Mouse (Mus musculus) hindbrain, embryonic 10.5 days (tissue): ENCODE results near the gene Csn3. TPM values are rescaled to one million over a fixed set of nuclear protein-coding genes. Genes with fewer than 3 reads are reported as not detected.

Experiments
- DNase-seq: peaks from one replicate; pipeline ENCODE4 v3.0.0-alpha.2; 2017; ENCODE audit warnings: low spot score
- H3K27ac ChIP-seq: fragments of 300-500 bp; sonication (generic); 2 replicates; pipeline ENCODE4 v1.5.1; 2016; ENCODE audit warnings: mild to moderate bottlenecking, moderate library complexity
- H3K27me3 ChIP-seq: fragments of 300-500 bp; sonication (generic); 2 replicates; pipeline ENCODE4 v1.6.1; 2016; ENCODE audit warnings: mild to moderate bottlenecking; ENCODE audit not compliant: poor library complexity, insufficient read depth, severe bottlenecking
- H3K36me3 ChIP-seq: fragments of 300-500 bp; sonication (generic); 2 replicates; pipeline ENCODE4 v1.6.1; 2016; ENCODE audit warnings: mild to moderate bottlenecking, moderate library complexity
- H3K4me1 ChIP-seq: fragments of 300-500 bp; sonication (generic); replicated peaks from 2 replicates; pipeline ENCODE4 v1.6.1; 2016; ENCODE audit warnings: mild to moderate bottlenecking
- H3K4me3 ChIP-seq: fragments of 300-500 bp; sonication (generic); 2 replicates; pipeline ENCODE4 v1.5.1; 2016; ENCODE audit warnings: mild to moderate bottlenecking, moderate library complexity
- H3K9me3 ChIP-seq: fragments of 300-500 bp; sonication (generic); 2 replicates; pipeline ENCODE4 v1.6.1; 2016; ENCODE audit warnings: mild to moderate bottlenecking, moderate library complexity
- WGBS: fragments of 180-500 bp; shearing (Covaris S2); methylation state at CpG from one replicate; pipeline ENCODE4 v1.1.7; 2016; 5-methylcytosine and 5-hydroxymethylcytosine counted together
- polyA plus RNA-seq: library from polyadenylated mRNA; unstranded; fragments of >200 nt; fragmentation: Nextera tagmentation; extraction: Ambion mirVana; gene quantifications from 2 replicates; pipeline ENCODE4 v1.2.1, GENCODE M21; 2016

Gene Csn3
- polyA plus RNA-seq, result 0.26 and 0.66 TPM in 2 replicates

DNA sequence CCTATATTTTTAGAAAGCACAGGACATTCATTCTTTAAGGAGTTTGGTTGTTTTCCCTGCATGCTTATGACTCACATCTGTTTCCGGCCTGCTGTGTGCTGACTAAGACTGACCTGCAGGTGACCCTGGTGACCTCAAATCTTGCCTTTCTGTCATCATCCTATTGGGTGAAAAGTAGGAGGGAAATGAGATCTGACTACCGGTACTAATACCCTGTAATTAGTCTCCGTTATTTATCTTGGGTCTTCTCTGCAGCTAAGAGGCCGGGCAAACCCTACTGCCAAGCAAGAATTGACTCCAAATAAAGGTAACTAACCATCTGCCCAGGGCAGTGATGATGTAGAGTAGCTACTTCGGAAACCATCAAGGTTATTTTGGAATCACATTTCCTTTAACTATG is at the start of gene Csn3:
Gene Csn3 (plus strand): TSS at position 208 of the 400 bp plus-strand sequence.
- Histone ChIP-seq H3K27me3 (no peaks in the 10 kb centered on the region), H3K4me3 (no peak within 1 kb of the TSS), H3K27ac (no peak within 1 kb of the TSS), H3K9me3 (no peaks in the 10 kb centered on the region), H3K4me1 (no peaks in the 10 kb centered on the region), H3K36me3 (no peaks in the 10 kb centered on the region)
- peak; percentile 23 for DNase-seq
- WGBS, result 45% methylated on average over 5 of the region's 5 CpGs

DNA sequence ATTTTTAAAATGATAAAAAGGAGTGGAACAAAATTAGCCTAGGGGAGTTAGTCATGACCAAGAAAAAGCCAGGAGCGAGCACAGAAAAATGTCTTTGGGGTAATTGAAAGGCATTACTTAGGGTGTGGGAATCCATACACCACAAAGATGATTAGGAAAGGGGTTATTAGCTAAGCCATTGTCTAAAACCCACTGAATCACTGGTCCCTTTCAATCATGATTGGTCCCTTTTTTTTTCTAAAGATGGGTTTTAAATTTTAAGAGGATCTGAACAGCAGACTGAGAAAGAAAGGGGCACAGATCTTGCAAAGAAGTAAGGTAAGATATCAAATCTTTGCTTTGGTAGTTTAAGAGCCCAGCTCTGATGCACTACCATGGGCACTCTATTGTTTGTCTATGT is 40.6 kb upstream of the Csn3 start, which contains the start of gene Odam:
Gene Odam (plus strand): TSS at position 301 of the 400 bp plus-strand sequence.
- no peak for DNase-seq
- 89% methylated on average over 1 of the region's 1 CpGs for WGBS
- no peaks in the 10 kb centered on the region for H3K27me3 ChIP-seq
- H3K9me3 ChIP-seq, result no peaks in the 10 kb centered on the region
- no peaks in the 10 kb centered on the region for H3K36me3 ChIP-seq
- no peaks in the 10 kb centered on the region for H3K4me1 ChIP-seq
- H3K27ac ChIP-seq, result no peak within 1 kb of the TSS
- H3K4me3 ChIP-seq, result no peak within 1 kb of the TSS

DNA sequence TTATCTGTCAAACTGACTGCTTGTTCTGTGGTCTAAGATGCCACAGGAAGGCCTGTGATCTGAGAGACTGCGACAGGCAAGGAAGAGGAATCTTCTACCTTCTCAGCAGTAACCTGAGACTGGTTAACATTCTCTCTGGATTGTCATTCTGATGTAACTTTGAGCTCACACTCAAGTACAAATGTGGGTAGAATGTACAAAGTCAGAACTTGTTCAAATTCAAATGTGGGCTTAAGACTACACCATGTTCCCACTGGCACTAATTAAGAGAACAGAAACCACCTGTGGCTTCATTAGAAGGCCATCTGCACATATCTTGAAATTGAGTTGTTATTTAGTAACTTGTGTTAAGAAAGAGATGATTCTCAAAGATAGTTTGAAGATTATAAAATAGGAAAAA is 6.2 kb downstream of the Csn3 start:
- no peaks in the 10 kb centered on the region for H3K36me3 ChIP-seq
- no peaks in the 10 kb centered on the region for H3K27me3 ChIP-seq
- H3K9me3 ChIP-seq, result no peaks in the 10 kb centered on the region
- whole genome bisulfite sequencing, result 43% methylated on average over 1 of the region's 1 CpGs
- no peaks in the 10 kb centered on the region for H3K4me1 ChIP-seq
- H3K4me3 ChIP-seq, result no peak overlapping the region
- DNase-seq, result no peak
- no peak overlapping the region for H3K27ac ChIP-seq

DNA sequence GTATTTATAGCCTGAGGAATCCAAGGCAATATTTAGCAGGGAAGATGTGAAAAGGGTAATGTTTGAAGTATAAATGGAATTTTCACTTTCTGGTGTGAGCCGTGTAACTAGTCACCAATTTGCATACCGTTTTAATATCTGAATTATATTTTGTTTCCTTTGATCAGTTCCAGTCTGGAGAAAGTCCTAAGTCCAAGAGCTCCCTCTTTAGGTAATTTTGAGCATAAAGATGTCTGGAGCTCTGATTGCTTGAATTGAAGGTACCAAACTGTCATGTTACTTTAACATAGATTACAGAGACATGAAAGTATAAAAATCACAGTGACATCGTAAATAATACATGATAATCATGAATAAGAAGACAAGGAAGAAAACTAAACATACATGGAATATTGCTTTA is 15.4 kb downstream of the Csn3 start:
- Histone ChIP-seq H3K27me3 (no peaks in the 10 kb centered on the region), H3K9me3 (no peaks in the 10 kb centered on the region), H3K36me3 (no peaks in the 10 kb centered on the region), H3K4me1 (no peaks in the 10 kb centered on the region), H3K27ac (no peak overlapping the region), H3K4me3 (no peak overlapping the region)
- no peak for DNase-seq
- WGBS, result 54% methylated on average over 3 of the region's 3 CpGs

DNA sequence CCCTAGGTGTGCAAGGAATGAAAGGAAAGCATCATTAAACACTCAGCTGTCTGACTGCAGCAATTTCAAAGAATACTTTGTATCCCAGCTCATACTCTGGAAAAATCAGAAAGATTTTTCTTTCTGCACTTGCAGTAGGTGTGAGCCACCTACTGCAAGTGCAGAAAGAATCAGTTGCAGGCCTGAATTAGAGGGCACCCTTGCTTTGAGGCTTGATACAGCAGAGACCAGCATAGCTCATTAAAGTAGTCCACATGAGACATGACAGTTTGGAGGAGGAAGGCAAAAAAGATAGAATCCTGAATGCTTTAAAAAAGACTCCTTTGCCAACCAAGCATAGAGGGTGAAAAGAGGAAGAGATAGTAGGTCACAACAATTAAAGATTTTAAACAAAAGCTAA is 17.1 kb downstream of the Csn3 start:
- H3K9me3 ChIP-seq, result no peaks in the 10 kb centered on the region
- H3K36me3 ChIP-seq, result no peaks in the 10 kb centered on the region
- no peak for DNase-seq
- no peak overlapping the region for H3K27ac ChIP-seq
- no peaks in the 10 kb centered on the region for H3K27me3 ChIP-seq
- H3K4me3 ChIP-seq, result no peak overlapping the region
- no peaks in the 10 kb centered on the region for H3K4me1 ChIP-seq

DNA sequence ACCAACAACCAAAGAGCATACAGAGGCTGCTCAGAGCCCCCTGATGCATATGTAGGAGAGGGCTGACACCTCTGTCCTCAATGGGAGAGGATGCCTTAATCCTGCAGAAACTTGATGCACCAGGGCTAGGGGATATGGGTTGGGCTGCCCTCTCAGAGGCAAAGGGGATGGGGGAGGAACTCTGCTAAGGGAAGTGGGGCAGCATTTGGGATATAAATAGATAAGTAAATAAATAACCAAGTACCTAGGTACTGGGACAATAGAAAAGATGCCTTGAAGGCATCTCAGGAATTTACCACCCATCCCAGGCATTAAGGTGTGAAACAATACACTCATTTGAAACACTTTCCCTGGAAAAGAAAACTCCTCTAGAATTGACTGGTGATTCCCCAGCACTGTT is 26.5 kb downstream of the Csn3 start:
- Histone ChIP-seq H3K36me3 (no peaks in the 10 kb centered on the region), H3K9me3 (no peaks in the 10 kb centered on the region), H3K4me3 (no peak overlapping the region), H3K27me3 (no peaks in the 10 kb centered on the region), H3K4me1 (no peaks in the 10 kb centered on the region), H3K27ac (no peak overlapping the region)
- no peak for DNase-seq

DNA sequence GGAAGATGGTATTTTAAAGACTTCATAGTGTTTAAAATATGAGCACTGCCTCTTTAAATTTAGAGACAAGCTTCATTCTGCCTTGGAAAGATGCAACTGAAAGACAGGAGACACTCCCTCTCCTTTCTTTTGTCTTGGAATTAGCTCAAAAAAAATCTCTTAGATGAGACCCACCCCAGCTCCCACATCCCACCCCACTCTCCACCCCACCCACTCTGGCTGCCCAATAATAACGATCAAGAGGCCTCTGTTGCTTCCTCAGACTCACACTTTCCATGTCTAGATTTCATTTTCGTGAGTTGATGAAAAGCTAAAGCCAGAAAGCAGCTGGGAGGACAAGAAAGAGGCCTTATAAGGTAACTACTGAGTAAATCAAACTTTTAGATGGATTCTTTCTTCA is 43.8 kb downstream of the Csn3 start, which contains the start of the genes 2310003L06Rik and Gm28434:
Gene 2310003L06Rik (plus strand): TSS at position 259 of the 400 bp plus-strand sequence.
Gene Gm28434 (plus strand): TSS at position 317 of the 400 bp plus-strand sequence.
- WGBS, result 72% methylated on average over 2 of the region's 2 CpGs
- no peak within 1 kb of the TSS for H3K27ac ChIP-seq
- no peaks in the 10 kb centered on the region for H3K9me3 ChIP-seq
- no peaks in the 10 kb centered on the region for H3K36me3 ChIP-seq
- DNase-seq, result no peak
- no peaks in the 10 kb centered on the region for H3K4me1 ChIP-seq
- no peak within 1 kb of the TSS for H3K4me3 ChIP-seq
- no peaks in the 10 kb centered on the region for H3K27me3 ChIP-seq

DNA sequence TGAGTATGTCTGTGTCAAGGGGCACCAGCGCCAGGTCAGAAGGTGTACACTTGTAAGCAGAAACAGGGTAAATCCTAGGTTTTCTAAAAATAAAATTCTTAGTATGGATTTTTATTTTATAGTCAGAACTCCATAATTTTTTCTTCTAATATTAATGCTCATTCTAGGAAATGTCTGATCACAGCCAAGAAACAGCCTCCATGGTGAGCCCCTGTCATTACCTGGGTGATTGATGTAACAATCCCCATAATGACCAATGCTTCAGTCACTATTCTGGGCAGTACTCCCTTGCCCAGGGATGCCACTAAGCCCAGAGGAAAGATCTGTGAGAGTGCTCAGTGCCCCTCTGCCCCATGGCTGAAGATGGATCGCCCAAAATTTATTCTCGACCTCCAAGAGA is 53.8 kb downstream of the Csn3 start, which contains the start of gene Cabs1:
Gene Cabs1 (plus strand): TSS at position 301 of the 400 bp plus-strand sequence.
- Histone ChIP-seq H3K27ac (no peak within 1 kb of the TSS), H3K27me3 (no peaks in the 10 kb centered on the region), H3K4me3 (no peak within 1 kb of the TSS), H3K36me3 (no peaks in the 10 kb centered on the region), H3K4me1 (no peaks in the 10 kb centered on the region), H3K9me3 (no peaks in the 10 kb centered on the region)
- WGBS, result 90% methylated on average over 3 of the region's 3 CpGs
- no peak for DNase-seq

Other genes starting within 250 kb of the Csn3 start
- not detected in 2 replicates for gene Csn2, start 225.9 kb upstream of the Csn3 start, polyA plus RNA-seq
- not detected in 2 replicates for gene Csn1s2a, start 151.0 kb upstream of the Csn3 start, polyA plus RNA-seq
- gene Csn1s2b, start 117.5 kb upstream of the Csn3 start, polyA plus RNA-seq, result not detected in 2 replicates
- gene Prr27, start 99.9 kb upstream of the Csn3 start, polyA plus RNA-seq, result not detected in 2 replicates
- not detected in 2 replicates for gene Odam, start 40.5 kb upstream of the Csn3 start, polyA plus RNA-seq
- gene 2310003L06Rik, start 43.9 kb downstream of the Csn3 start, polyA plus RNA-seq, result not detected in 2 replicates
- gene Gm28434, start 43.9 kb downstream of the Csn3 start, polyA plus RNA-seq, result not detected in 2 replicates
- gene Cabs1, start 53.9 kb downstream of the Csn3 start, polyA plus RNA-seq, result not detected in 2 replicates
- gene Smr3a, start 77.0 kb downstream of the Csn3 start, polyA plus RNA-seq, result not detected in 2 replicates
- gene Smr2, start 161.0 kb downstream of the Csn3 start, polyA plus RNA-seq, result not detected in 2 replicates
- gene Gm11116, start 186.0 kb downstream of the Csn3 start, polyA plus RNA-seq, result not detected in 2 replicates
- gene Gm11115, start 228.5 kb downstream of the Csn3 start, polyA plus RNA-seq, result not detected in 2 replicates